Mouse (Mus musculus): ENCODE measurements around the gene Clec12a. TPM values are rescaled to one million over a fixed set of nuclear protein-coding genes. Genes with fewer than 3 reads are reported as not detected.

Gene Clec12a
- 0.56 TPM in 1 of 2 replicates, not detected in the other for polyA plus RNA-seq (2012; ENCODE audit: low replicate concordance)

GRCm38 (mm10) chr6:129342391-129342790, at the start of gene Clec12a:
Gene Clec12a, plus strand, starts transcription at chr6:129342691.

GRCm38 (mm10) chr6:129331610-129332009, 10.9 kb upstream of the Clec12a start, which contains the start of gene 4922502D21Rik:
Gene 4922502D21Rik, minus strand, starts transcription at chr6:129331796.

GRCm38 (mm10) chr6:129385774-129386173, 43.3 kb downstream of the Clec12a start, which contains the start of gene Clec12b:
Gene Clec12b, minus strand, starts transcription at chr6:129385874.

GRCm38 (mm10) chr6:129396997-129397396, 54.5 kb downstream of the Clec12a start, which contains the start of gene Clec1b:
Gene Clec1b, plus strand, starts transcription at chr6:129397297.

GRCm38 (mm10) chr6:129408562-129408961, 66.1 kb downstream of the Clec12a start, which contains the start of gene Clec9a:
Gene Clec9a, plus strand, starts transcription at chr6:129408862.

Other genes with a start within 250 kb of the Clec12a start
- gene Clec2e, start 241.8 kb upstream of the Clec12a start, polyA plus RNA-seq (2012; ENCODE audit: low replicate concordance): not detected in 2 replicates
- gene Clec2d, start 162.1 kb upstream of the Clec12a start, polyA plus RNA-seq (2012; ENCODE audit: low replicate concordance): 7.9 and 10.7 TPM in 2 replicates
- gene Cd69, start 67.3 kb upstream of the Clec12a start, polyA plus RNA-seq (2012; ENCODE audit: low replicate concordance): 0.64 and 0.90 TPM in 2 replicates
- not detected in 2 replicates for gene 4922502D21Rik, start 10.9 kb upstream of the Clec12a start, polyA plus RNA-seq (2012; ENCODE audit: low replicate concordance)
- not detected in 2 replicates for gene Clec12b, start 43.2 kb downstream of the Clec12a start, polyA plus RNA-seq (2012; ENCODE audit: low replicate concordance)
- gene Clec1b, start 54.6 kb downstream of the Clec12a start, polyA plus RNA-seq (2012; ENCODE audit: low replicate concordance): 0.27 TPM in 1 of 2 replicates, not detected in the other
- 0.32 TPM in 1 of 2 replicates, not detected in the other for gene Clec9a, start 66.2 kb downstream of the Clec12a start, polyA plus RNA-seq (2012; ENCODE audit: low replicate concordance)
- 0.09 TPM in 1 of 2 replicates, not detected in the other for gene Clec1a, start 109.3 kb downstream of the Clec12a start, polyA plus RNA-seq (2012; ENCODE audit: low replicate concordance)
- gene Olr1, start 164.5 kb downstream of the Clec12a start, polyA plus RNA-seq (2012; ENCODE audit: low replicate concordance): 0.05 TPM in 1 of 2 replicates, not detected in the other
- not detected in 2 replicates for gene Tmem52b, start 169.9 kb downstream of the Clec12a start, polyA plus RNA-seq (2012; ENCODE audit: low replicate concordance)
- 26.4 and 34.8 TPM in 2 replicates for gene Gabarapl1, start 190.5 kb downstream of the Clec12a start, polyA plus RNA-seq (2012; ENCODE audit: low replicate concordance)
- gene Klre1, start 235.2 kb downstream of the Clec12a start, polyA plus RNA-seq (2012; ENCODE audit: low replicate concordance): 0.14 and 0.34 TPM in 2 replicates
- gene Klrd1, start 249.1 kb downstream of the Clec12a start, polyA plus RNA-seq (2012; ENCODE audit: low replicate concordance): 0.39 TPM in 1 of 2 replicates, not detected in the other